Mouse (Mus musculus) stomach, postnatal 0 days (tissue): ENCODE measurements around the gene Plekha6. TPM values are rescaled to one million over a fixed set of nuclear protein-coding genes. Genes with fewer than 3 reads are reported as not detected.

Source experiments
- ATAC-seq: fragments of 200-750 bp; cut with Nextera tagmentation; 2 replicates; pipeline ENCODE4 v1.8.0; 2017; ENCODE audit not compliant: low FRiP score, low TSS enrichment
- DNase-seq: peaks from one replicate; pipeline ENCODE4 v3.0.0-alpha.2; 2016; ENCODE audit warnings: low spot score
- H3K27ac ChIP-seq: fragments of 300-500 bp; sonication (generic); replicated peaks from 2 replicates; pipeline ENCODE4 v1.5.1; 2014; ENCODE audit warnings: mild to moderate bottlenecking, control low read depth
- H3K27me3 ChIP-seq: fragments of 300-500 bp; sonication (generic); 2 replicates; pipeline ENCODE4 v1.6.1; 2014; ENCODE audit warnings: low read length; ENCODE audit not compliant: control insufficient read depth, insufficient read depth
- H3K36me3 ChIP-seq: fragments of 300-500 bp; sonication (generic); 2 replicates; pipeline ENCODE4 v1.6.1; 2014; ENCODE audit warnings: low read length, mixed read lengths; ENCODE audit not compliant: control insufficient read depth, insufficient read depth
- H3K4me1 ChIP-seq: fragments of 300-500 bp; sonication (generic); replicated peaks from 2 replicates; pipeline ENCODE4 v1.6.1; 2014; ENCODE audit warnings: antibody characterized with exemption; ENCODE audit not compliant: control insufficient read depth, insufficient read depth
- H3K4me2 ChIP-seq: fragments of 300-500 bp; sonication (generic); replicated peaks from 2 replicates; pipeline ENCODE4 v1.6.1; 2014; ENCODE audit warnings: low read depth, mild to moderate bottlenecking, control low read depth, moderate library complexity
- H3K4me3 ChIP-seq: fragments of 300-500 bp; sonication (generic); 2 replicates; pipeline ENCODE4 v1.5.1; 2014; ENCODE audit warnings: low read depth, low read length, control low read depth
- H3K9ac ChIP-seq: fragments of 300-500 bp; sonication (generic); 2 replicates; pipeline ENCODE4 v1.6.1; 2014; ENCODE audit warnings: mild to moderate bottlenecking, low read length, control low read depth, mixed read lengths
- H3K9me3 ChIP-seq: fragments of 300-500 bp; sonication (generic); 2 replicates; pipeline ENCODE4 v1.6.1; 2016; ENCODE audit warnings: low read length; ENCODE audit not compliant: control insufficient read depth
- CTCF ChIP-seq: IDR thresholded peaks from 2 replicates; pipeline ENCODE4 v1.5.1; 2016; ENCODE audit warnings: antibody characterized with exemption, low read depth, mild to moderate bottlenecking, moderate library complexity
- EP300 ChIP-seq: optimal IDR thresholded peaks from 2 replicates; pipeline ENCODE3; 2016; ENCODE audit warnings: antibody characterized with exemption
- WGBS: fragments of 180-500 bp; shearing (Covaris S2); extraction: QIAGEN DNeasy Blood & Tissue Kit; methylation state at CpG from one replicate; pipeline ENCODE4 v1.1.7; 2014; 5-methylcytosine and 5-hydroxymethylcytosine counted together
- polyA plus RNA-seq: library from polyadenylated mRNA; unstranded; fragments of >200 nt; fragmentation: Nextera tagmentation; extraction: Ambion mirVana; gene quantifications from 2 replicates; pipeline ENCODE4 v1.2.1, GENCODE M21; 2015

Gene Plekha6
- polyA plus RNA-seq, 1 experiment from 2014 or later = 11.1 TPM

- Histone ChIP-seq H3K4me1 (peaks cover 23% of the 10 kb centered on the region), H3K27me3 (no peaks in the 10 kb centered on the region), H3K9ac (no peak overlapping the region), H3K4me3 (no peak overlapping the region), H3K36me3 (no peaks in the 10 kb centered on the region), H3K9me3 (no peaks in the 10 kb centered on the region), H3K27ac (no peak overlapping the region), H3K4me2 (peak overlapping the region; percentile 25; the same call in 1 of the 2 replicates)
- WGBS = 59% methylated on average over 5 of the region's 5 CpGs
- ATAC-seq = no peak
- no peak for DNase-seq
- TF ChIP-seq EP300 = no peak
Measured at GRCm38 (mm10) chr1:133247189-133247588, 83.2 kb downstream of the Plekha6 start.

- no peak for TF ChIP-seq EP300
- DNase-seq (no peak), ATAC-seq (no peak)
- 83% methylated on average over 6 of the region's 6 CpGs for WGBS
- H3K4me2 ChIP-seq = no peak overlapping the region
- H3K36me3 ChIP-seq = no peaks in the 10 kb centered on the region
- no peak overlapping the region for H3K9ac ChIP-seq
- no peak overlapping the region for H3K4me3 ChIP-seq
- no peaks in the 10 kb centered on the region for H3K27me3 ChIP-seq
- peak overlapping the region; percentile 90 for H3K27ac ChIP-seq
- peaks cover 32% of the 10 kb centered on the region for H3K4me1 ChIP-seq
- no peaks in the 10 kb centered on the region for H3K9me3 ChIP-seq
Measured at GRCm38 (mm10) chr1:133250761-133251160, 86.8 kb downstream of the Plekha6 start.

- Histone ChIP-seq H3K9ac (peak overlapping the region; percentile 27; the same call in 1 of the 2 replicates), H3K27me3 (no peaks in the 10 kb centered on the region), H3K27ac (peak overlapping the region; percentile 90), H3K4me2 (no peak overlapping the region), H3K36me3 (no peaks in the 10 kb centered on the region), H3K9me3 (no peaks in the 10 kb centered on the region), H3K4me3 (no peak overlapping the region), H3K4me1 (peaks cover 31% of the 10 kb centered on the region)
- 9% methylated on average over 5 of the region's 5 CpGs for WGBS
- TF ChIP-seq EP300 (no peak), CTCF (no peak; the same call in 1 of the 2 replicates)
- ATAC-seq (peak; percentile 55; the same call in 1 of the 2 replicates), DNase-seq (peak; percentile 62)
Measured at GRCm38 (mm10) chr1:133251625-133252034, 87.6 kb downstream of the Plekha6 start.

- Histone ChIP-seq H3K36me3 (no peaks in the 10 kb centered on the region), H3K9ac (no peak overlapping the region), H3K4me1 (peaks cover 31% of the 10 kb centered on the region), H3K4me3 (no peak overlapping the region), H3K9me3 (no peaks in the 10 kb centered on the region), H3K27ac (peak overlapping the region; percentile 82), H3K27me3 (no peaks in the 10 kb centered on the region), H3K4me2 (no peak overlapping the region)
- no peak for ATAC-seq
- TF ChIP-seq EP300 (no peak), CTCF (no peak)
- WGBS = 59% methylated on average over 3 of the region's 3 CpGs
- no peak for DNase-seq
Measured at GRCm38 (mm10) chr1:133252251-133252650, 88.2 kb downstream of the Plekha6 start.

- Histone ChIP-seq H3K4me3 (no peak overlapping the region), H3K9ac (no peak overlapping the region; the same call in 1 of the 2 replicates), H3K4me1 (peaks cover 31% of the 10 kb centered on the region), H3K27me3 (no peaks in the 10 kb centered on the region), H3K9me3 (no peaks in the 10 kb centered on the region), H3K4me2 (peak overlapping the region; percentile 14; the same call in 1 of the 2 replicates), H3K36me3 (no peaks in the 10 kb centered on the region), H3K27ac (peak overlapping the region; percentile 77)
- WGBS = 43% methylated on average over 10 of the region's 10 CpGs
- ATAC-seq (no peak), DNase-seq (no peak)
- TF ChIP-seq CTCF (peak; percentile 29; the same call in 1 of the 2 replicates), EP300 (no peak)
Measured at GRCm38 (mm10) chr1:133252801-133253531, 89.0 kb downstream of the Plekha6 start.

GRCm38 (mm10) chr1:133253532-133253866, 89.5 kb downstream of the Plekha6 start:
- 33% methylated on average over 1 of the region's 1 CpGs for WGBS
- DNase-seq (no peak), ATAC-seq (no peak)
- Histone ChIP-seq H3K9ac (no peak overlapping the region; the same call in 1 of the 2 replicates), H3K4me1 (peaks cover 31% of the 10 kb centered on the region), H3K9me3 (no peaks in the 10 kb centered on the region), H3K27ac (peak overlapping the region; percentile 77), H3K4me3 (no peak overlapping the region), H3K4me2 (peak overlapping the region; percentile 14; the same call in 1 of the 2 replicates), H3K36me3 (no peaks in the 10 kb centered on the region), H3K27me3 (no peaks in the 10 kb centered on the region)
- TF ChIP-seq EP300 (no peak), CTCF (no peak)
